Mouse (Mus musculus) frontal cortex, postnatal 36 days (tissue): Measurements from ENCODE around the gene Itgb1bp1.
A peak's percentile ranks its signal among the peaks of the same experiment; 100 is the strongest.

Source experiments
- DNase-seq, 2 experiments: peaks; one replicate each; pipeline ENCODE4 v3.0.0; 2022; ENCODE audit warnings: low spot score in 2 of 2

Gene Itgb1bp1

DNA sequence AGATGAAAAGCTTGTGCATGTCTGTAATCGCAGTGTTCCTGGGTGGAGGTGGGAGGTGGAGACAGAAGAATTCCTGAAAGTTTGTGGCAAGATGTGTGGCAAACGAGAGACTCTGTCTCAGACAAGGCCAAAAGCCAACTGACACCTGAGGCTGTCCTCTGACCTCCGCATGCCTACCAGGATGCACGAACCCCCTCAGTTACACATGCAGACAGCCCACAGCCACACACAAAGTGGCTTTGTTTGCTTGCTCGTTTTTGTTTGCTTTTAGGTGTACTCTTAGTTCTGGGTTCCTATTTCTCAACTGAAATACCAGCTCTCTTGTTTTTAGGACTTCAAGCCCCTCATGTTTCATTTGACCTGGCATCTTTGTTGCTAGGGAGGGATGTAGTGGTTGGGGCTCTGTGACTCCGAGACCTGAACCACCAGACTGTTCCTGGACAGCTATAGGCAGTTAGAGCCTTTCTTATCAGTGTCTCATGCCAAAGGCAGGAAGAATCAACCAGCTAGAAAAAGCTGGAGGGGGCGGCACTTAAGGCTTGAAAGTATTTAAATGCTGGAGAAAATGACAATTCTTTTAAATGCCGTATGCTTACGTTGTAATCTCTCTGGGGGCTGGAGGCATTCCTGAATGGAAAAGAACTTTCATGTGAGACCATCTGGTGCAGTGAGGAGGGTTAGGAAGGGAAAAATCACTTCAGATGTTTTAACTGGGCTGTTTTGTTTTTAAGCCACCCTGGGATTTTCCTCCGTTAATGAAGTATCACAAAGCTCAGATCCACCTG, 84.4 kb downstream of the Itgb1bp1 start:
- DNase-seq: peak in 1 of 2 experiments; percentile 58

DNA sequence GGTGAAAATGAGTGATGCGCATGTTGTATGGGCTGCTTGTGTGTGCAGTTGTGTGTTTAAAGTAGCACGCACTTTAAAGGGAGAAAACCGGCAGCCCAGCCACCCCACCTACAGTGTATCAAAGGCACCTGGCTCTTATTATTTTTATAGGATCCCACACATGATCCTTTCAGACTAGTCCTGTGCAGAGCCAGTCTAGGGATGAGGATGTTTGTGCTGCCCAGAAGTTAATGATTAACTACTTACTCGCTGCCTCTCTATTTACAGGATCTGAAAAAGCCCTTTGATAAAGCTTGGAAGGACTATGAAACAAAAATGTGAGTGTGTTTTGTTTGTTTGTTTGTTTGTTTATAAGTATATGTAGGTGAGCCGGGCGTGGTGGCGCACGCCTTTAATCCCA, 85.5 kb downstream of the Itgb1bp1 start:
- no peak for DNase-seq

DNA sequence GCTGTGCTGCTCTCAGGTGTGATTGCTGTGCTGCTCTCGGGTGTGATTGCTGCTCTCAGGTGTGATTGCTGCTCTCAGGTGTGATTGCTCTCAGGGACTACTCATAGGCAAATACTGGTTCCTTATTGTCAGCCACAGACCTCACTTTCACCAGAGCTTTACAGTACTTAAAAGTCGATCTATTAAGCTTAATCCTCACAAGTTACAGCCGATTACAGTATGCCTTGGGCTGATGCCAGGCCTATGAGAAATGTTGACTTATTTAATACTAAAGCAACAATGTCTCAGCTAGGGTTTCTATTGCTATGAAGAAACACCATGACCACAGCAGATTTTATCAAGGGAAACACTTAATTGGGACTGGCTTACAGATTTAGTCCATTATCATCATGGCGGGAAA, 89.7 kb downstream of the Itgb1bp1 start:
- no peak for DNase-seq

DNA sequence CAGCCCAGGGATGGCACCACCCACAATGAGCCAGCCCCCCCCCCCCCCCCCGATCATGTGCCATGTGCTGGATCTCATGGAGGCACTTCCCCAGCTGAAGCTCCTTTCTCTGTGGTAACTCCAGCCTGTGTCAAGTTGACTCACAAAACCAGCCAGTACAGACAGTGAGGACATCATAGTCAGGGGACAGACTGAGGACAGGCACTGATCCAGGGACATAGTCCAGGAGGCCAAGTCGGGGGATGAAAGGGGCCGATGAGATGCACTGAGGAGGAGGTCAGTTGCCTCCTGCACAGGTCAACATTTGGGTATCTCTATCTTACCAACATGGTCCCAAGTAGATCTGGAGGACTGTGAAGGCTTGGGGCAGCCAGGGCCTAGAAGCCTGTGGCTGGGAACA, 90.6 kb downstream of the Itgb1bp1 start:
- no peak for DNase-seq

DNA sequence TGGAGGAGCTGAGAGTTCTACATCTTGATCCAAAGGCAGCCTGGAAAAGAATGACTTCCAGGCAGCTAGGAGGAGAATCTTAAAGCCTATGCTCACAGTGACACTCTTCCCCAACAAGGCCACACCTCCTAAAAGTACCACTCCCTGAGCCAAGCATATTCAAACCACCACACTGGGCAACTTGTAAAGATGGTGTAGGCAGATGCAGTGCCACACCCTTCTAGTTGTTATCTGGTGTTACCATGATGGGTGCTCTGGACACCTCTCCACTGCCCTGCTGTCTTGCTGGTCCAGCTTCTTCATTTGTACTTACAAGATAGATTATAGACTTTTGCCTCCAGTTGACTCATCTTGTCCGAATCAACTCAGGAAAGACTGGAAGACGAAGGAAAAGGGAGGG, 94.5 kb downstream of the Itgb1bp1 start:
- DNase-seq: no peak
